Mouse (Mus musculus) stomach, postnatal 0 days (tissue): ENCODE measurements around the gene Mas1. TPM values are rescaled to one million over a fixed set of nuclear protein-coding genes. Genes with fewer than 3 reads are reported as not detected.

Experiments
- ATAC-seq: fragments of 200-750 bp; cut with Nextera tagmentation; 2 replicates; pipeline ENCODE4 v1.8.0; 2017; ENCODE audit not compliant: low FRiP score, low TSS enrichment
- DNase-seq: peaks from one replicate; pipeline ENCODE4 v3.0.0-alpha.2; 2016; ENCODE audit warnings: low spot score
- H3K27ac ChIP-seq: fragments of 300-500 bp; sonication (generic); replicated peaks from 2 replicates; pipeline ENCODE4 v1.5.1; 2014; ENCODE audit warnings: mild to moderate bottlenecking, control low read depth
- H3K27me3 ChIP-seq: fragments of 300-500 bp; sonication (generic); 2 replicates; pipeline ENCODE4 v1.6.1; 2014; ENCODE audit warnings: low read length; ENCODE audit not compliant: control insufficient read depth, insufficient read depth
- H3K36me3 ChIP-seq: fragments of 300-500 bp; sonication (generic); 2 replicates; pipeline ENCODE4 v1.6.1; 2014; ENCODE audit warnings: low read length, mixed read lengths; ENCODE audit not compliant: control insufficient read depth, insufficient read depth
- H3K4me1 ChIP-seq: fragments of 300-500 bp; sonication (generic); replicated peaks from 2 replicates; pipeline ENCODE4 v1.6.1; 2014; ENCODE audit warnings: antibody characterized with exemption; ENCODE audit not compliant: control insufficient read depth, insufficient read depth
- H3K4me2 ChIP-seq: fragments of 300-500 bp; sonication (generic); replicated peaks from 2 replicates; pipeline ENCODE4 v1.6.1; 2014; ENCODE audit warnings: low read depth, mild to moderate bottlenecking, control low read depth, moderate library complexity
- H3K4me3 ChIP-seq: fragments of 300-500 bp; sonication (generic); 2 replicates; pipeline ENCODE4 v1.5.1; 2014; ENCODE audit warnings: low read depth, low read length, control low read depth
- H3K9ac ChIP-seq: fragments of 300-500 bp; sonication (generic); 2 replicates; pipeline ENCODE4 v1.6.1; 2014; ENCODE audit warnings: mild to moderate bottlenecking, low read length, control low read depth, mixed read lengths
- H3K9me3 ChIP-seq: fragments of 300-500 bp; sonication (generic); 2 replicates; pipeline ENCODE4 v1.6.1; 2016; ENCODE audit warnings: low read length; ENCODE audit not compliant: control insufficient read depth
- CTCF ChIP-seq: IDR thresholded peaks from 2 replicates; pipeline ENCODE4 v1.5.1; 2016; ENCODE audit warnings: antibody characterized with exemption, low read depth, mild to moderate bottlenecking, moderate library complexity
- EP300 ChIP-seq: optimal IDR thresholded peaks from 2 replicates; pipeline ENCODE3; 2016; ENCODE audit warnings: antibody characterized with exemption
- WGBS: fragments of 180-500 bp; shearing (Covaris S2); extraction: QIAGEN DNeasy Blood & Tissue Kit; methylation state at CpG from one replicate; pipeline ENCODE4 v1.1.7; 2014; 5-methylcytosine and 5-hydroxymethylcytosine counted together
- polyA plus RNA-seq: library from polyadenylated mRNA; unstranded; fragments of >200 nt; fragmentation: Nextera tagmentation; extraction: Ambion mirVana; gene quantifications from 2 replicates; pipeline ENCODE4 v1.2.1, GENCODE M21; 2015

Gene Mas1
- polyA plus RNA-seq = 0.12 and 0.21 TPM in 2 replicates

DNA sequence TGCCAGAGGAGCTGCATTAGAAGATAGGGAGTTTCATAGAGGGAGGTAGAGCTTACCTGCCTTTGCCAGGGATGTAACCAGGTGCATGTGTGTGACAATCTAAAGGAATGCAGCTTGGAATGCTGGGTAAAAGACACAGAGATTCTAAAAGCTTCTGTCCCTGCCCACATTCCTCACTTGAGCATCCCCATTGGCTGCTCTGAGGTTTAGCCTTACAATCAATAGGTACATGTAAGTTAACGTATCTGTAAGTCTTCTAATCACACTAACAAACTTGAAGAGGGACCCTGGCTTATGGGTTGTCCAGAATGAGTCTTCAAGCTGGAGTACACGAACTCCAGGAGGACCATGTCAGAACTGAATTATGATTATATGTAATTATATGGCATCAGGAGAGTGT is at the start of gene Mas1:
Mas1 (minus strand) TSS at position 101 of the 400 bp plus-strand sequence.
- no peak within 1 kb of the TSS for H3K4me3 ChIP-seq
- DNase-seq (no peak), ATAC-seq (no peak)
- H3K36me3 ChIP-seq = no peaks in the 10 kb centered on the region
- 30% methylated on average over 2 of the region's 2 CpGs for WGBS
- H3K9ac ChIP-seq = no peak within 1 kb of the TSS
- H3K4me2 ChIP-seq = no peak within 1 kb of the TSS
- H3K4me1 ChIP-seq = no peaks in the 10 kb centered on the region
- H3K27me3 ChIP-seq = no peaks in the 10 kb centered on the region
- no peaks in the 10 kb centered on the region for H3K9me3 ChIP-seq
- no peak for TF ChIP-seq CTCF
- no peak for TF ChIP-seq EP300
- no peak within 1 kb of the TSS for H3K27ac ChIP-seq

DNA sequence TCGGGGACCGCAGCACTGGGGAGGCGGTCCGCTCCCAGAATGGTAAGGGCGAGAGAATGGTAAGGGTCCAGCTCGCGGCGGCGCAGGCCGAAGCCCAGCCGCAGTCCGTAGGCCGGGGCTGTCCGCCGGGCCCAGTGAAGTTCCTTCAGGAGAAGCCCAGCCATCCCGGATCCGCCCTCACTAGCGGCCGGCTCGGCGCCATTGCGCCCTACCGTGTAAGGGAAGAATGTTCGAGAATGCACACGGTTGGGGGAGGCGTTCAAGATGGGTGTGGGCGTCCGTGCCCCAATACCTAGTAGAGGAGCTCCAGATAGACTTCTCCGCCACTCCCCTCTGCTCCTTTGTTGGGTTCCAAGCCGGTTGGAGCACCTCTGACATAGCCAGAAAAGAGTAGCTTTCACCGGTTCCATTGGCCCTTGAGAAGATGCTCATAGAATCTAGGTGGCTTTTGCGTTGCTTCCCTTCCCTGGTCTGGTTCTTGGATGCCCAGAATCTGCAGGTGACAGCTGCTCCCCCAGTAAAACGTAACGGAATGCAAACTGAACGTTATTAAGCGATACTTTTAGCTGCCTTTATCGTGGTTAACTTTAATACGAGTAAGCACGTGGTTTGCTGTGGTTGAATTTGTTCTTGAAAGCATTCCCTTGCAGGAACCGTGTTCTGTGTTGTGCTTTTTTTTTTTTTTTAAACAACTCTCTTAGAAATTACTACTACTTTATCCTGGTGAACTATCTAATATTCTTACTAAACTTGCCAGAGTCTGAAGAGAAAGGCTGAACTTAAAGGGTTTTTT is 48.8 kb upstream of the Mas1 start:
- TF ChIP-seq CTCF (no peak), EP300 (no peak)
- peak; percentile 77 for DNase-seq
- peaks cover 13% of the 10 kb centered on the region for H3K36me3 ChIP-seq

GRCm38 (mm10) chr17:12915881-12916583 is 48.1 kb upstream of the Mas1 start, which contains the start of gene Mrpl18:
Mrpl18 (minus strand) TSS chr17:12916345.
- H3K9ac ChIP-seq = peak within 1 kb of the TSS; percentile 86
- under 1% methylated on average over 56 of the region's 56 CpGs for WGBS
- peak within 1 kb of the TSS; percentile 97 for H3K27ac ChIP-seq
- no peak; the same call in 1 of the 2 replicates for TF ChIP-seq CTCF
- no peaks in the 10 kb centered on the region for H3K27me3 ChIP-seq
- H3K4me3 ChIP-seq = peak within 1 kb of the TSS; percentile 61
- DNase-seq = peak; percentile 100
- peak within 1 kb of the TSS; percentile 81 for H3K4me2 ChIP-seq
- peaks cover 9% of the 10 kb centered on the region for H3K36me3 ChIP-seq
- H3K9me3 ChIP-seq = no peaks in the 10 kb centered on the region
- H3K4me1 ChIP-seq = peaks cover 4% of the 10 kb centered on the region; the same call in 1 of the 2 replicates
- peak; percentile 100 for ATAC-seq

More for the DNA sequence above, 48.8 kb upstream of the Mas1 start:
- peak; percentile 77 for ATAC-seq
- peaks cover 4% of the 10 kb centered on the region; the same call in 1 of the 2 replicates for H3K4me1 ChIP-seq
- peak overlapping the region; percentile 61 for H3K4me3 ChIP-seq
- peak overlapping the region; percentile 86 for H3K9ac ChIP-seq
- H3K4me2 ChIP-seq = peak overlapping the region; percentile 77
- H3K27me3 ChIP-seq = no peaks in the 10 kb centered on the region
- H3K27ac ChIP-seq = peak overlapping the region; percentile 97
- 0% methylated on average over 40 of the region's 40 CpGs for WGBS
- H3K9me3 ChIP-seq = no peaks in the 10 kb centered on the region

DNA sequence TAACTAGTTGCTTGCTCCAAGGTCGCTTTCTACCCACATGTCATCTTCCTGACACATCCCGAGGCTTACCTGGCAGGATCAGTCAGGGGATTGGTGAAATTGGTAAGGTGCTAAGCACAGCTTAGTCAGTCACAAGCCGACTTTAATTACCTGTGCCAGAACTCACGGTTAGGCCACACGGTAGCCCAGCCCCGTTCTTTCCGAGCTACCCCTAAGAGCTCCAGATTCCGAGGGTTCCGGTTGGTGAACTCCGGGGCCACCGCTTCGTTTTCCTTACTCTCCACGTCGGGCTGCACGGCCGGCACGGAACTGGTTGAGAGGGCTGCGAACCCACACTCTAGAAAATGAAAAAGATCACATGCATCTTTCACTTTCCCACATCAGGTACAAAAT is 47.5 kb upstream of the Mas1 start, which contains the start of gene Tcp1:
Tcp1 (plus strand) TSS at position 214 of the 393 bp plus-strand sequence.
- no peak for ATAC-seq
- Histone ChIP-seq H3K9me3 (no peaks in the 10 kb centered on the region), H3K4me2 (peak within 1 kb of the TSS; percentile 81), H3K36me3 (peaks cover 9% of the 10 kb centered on the region), H3K27me3 (no peaks in the 10 kb centered on the region), H3K9ac (peak within 1 kb of the TSS; percentile 86), H3K4me1 (peaks cover 4% of the 10 kb centered on the region; the same call in 1 of the 2 replicates), H3K4me3 (peak within 1 kb of the TSS; percentile 61), H3K27ac (peak within 1 kb of the TSS; percentile 97)
- WGBS = under 1% methylated on average over 18 of the region's 18 CpGs
- DNase-seq = no peak
- TF ChIP-seq EP300 (no peak), CTCF (no peak)

DNA sequence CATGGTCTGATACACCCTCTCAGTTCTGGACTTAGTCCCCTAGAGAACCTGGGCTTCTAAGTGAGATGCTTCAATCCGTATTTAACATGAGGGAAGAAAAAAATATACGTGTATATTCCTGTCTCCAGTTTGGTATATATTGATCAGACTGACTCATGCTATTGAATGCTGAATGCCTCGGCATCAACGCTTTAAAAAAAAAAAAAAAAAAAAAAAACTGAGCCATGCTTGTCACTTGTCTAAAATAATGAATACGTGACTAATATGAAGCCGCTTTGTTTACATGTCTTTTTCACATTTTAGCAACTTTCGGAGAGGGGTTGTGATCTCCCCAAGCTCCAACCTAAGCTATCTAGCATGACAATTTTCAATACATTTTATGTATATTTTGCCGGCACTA is 42.4 kb upstream of the Mas1 start:
- no peak for DNase-seq
- Histone ChIP-seq H3K36me3 (no peaks in the 10 kb centered on the region; the same call in none of the 2 replicates), H3K4me1 (peaks cover 2% of the 10 kb centered on the region; the same call in 1 of the 2 replicates), H3K27ac (no peak overlapping the region), H3K9ac (no peak overlapping the region), H3K4me3 (no peak overlapping the region), H3K4me2 (no peak overlapping the region), H3K9me3 (no peaks in the 10 kb centered on the region), H3K27me3 (no peaks in the 10 kb centered on the region)
- TF ChIP-seq CTCF = no peak
- 85% methylated on average over 8 of the region's 8 CpGs for WGBS
- no peak for ATAC-seq
